9 mouse cellular contexts compared by ENCODE assay signal in genomic region chr15:11742346-11742729, GRCm38 (mm10).
DNase-seq lines count a peak whose midpoint lies in the region; ATAC-seq and TF ChIP-seq lines count a peak whose summit lies in the region.
"Had no signal": no experiment of that assay in that cellular context is flagged by ENCODE, and none has a peak within 500 bp of the region (broad histone marks: within the 10 kb centered on the region; RNA-seq: fewer than 3 reads in every experiment).

No protein-coding gene starts in this region.

- no peak for ATAC-seq in kidney, postnatal 0 days (replicated peaks; ENCODE audit: low FRiP score, low read depth)
- ATAC-seq in forebrain, embryonic 14.5 days, result peak; percentile 40; the same call in 1 of the 2 replicates
- ATAC-seq in limb, embryonic 11.5 days (ENCODE audit: insufficient number of reproducible peaks, low FRiP score, low TSS enrichment, low read depth), result no peak

- no peak for DNase-seq in kidney, postnatal 0 days (ENCODE audit: low spot score)
- DNase-seq in kidney, postnatal 25 days, result no peak
- DNase-seq in forebrain, embryonic 14.5 days (ENCODE audit: low spot score), result peak; percentile 19
- DNase-seq in limb, embryonic 11.5 days (ENCODE audit: low spot score), result peak; percentile 34
- peak; percentile 26 for DNase-seq in neural tube, embryonic 10.5 days (ENCODE audit: extremely low spot score, low spot score)
- DNase-seq in ovary, adult 18-20 months (ENCODE audit: low spot score), result no peak
- DNase-seq in spleen, postnatal 10 days (ENCODE audit: low spot score in 2 of 2), result no peak
- DNase-seq in layer of hippocampus, adult 18-20 months (ENCODE audit: low spot score in 2 of 2), result no peak
- DNase-seq: cerebellum, adult 9-11 months had no signal

- WGBS in kidney, postnatal 0 days, result 36% methylated on average over 6 of the region's 6 CpGs
- 4% methylated on average over 6 of the region's 6 CpGs for WGBS in forebrain, embryonic 14.5 days
- WGBS in limb, embryonic 11.5 days, result 11% methylated on average over 6 of the region's 6 CpGs

- H3K4me1 ChIP-seq in kidney, postnatal 0 days (replicated peaks; ENCODE audit: insufficient read depth, low read length), result 0 out of 2 replicates have a peak, but pooled peaks cover 6% of the 10 kb centered on the region
- H3K4me1 ChIP-seq in forebrain, embryonic 14.5 days (ENCODE audit: control insufficient read depth, insufficient read depth, low read length), result peaks cover 8% of the 10 kb centered on the region
- peaks cover 8% of the 10 kb centered on the region; the same call in 1 of the 2 replicates for H3K4me1 ChIP-seq in limb, embryonic 11.5 days (ENCODE audit: control insufficient read depth, insufficient read depth, low read length)

- no peaks in the 10 kb centered on the region for H3K9me3 ChIP-seq in kidney, postnatal 0 days (replicated peaks; ENCODE audit: low read length)
- no peaks in the 10 kb centered on the region for H3K9me3 ChIP-seq in forebrain, embryonic 14.5 days (replicated peaks; ENCODE audit: control insufficient read depth, low read length)
- H3K9me3 ChIP-seq in limb, embryonic 11.5 days (ENCODE audit: control insufficient read depth, low read length), result no peaks in the 10 kb centered on the region

- peak overlapping the region; percentile 34; the same call in 1 of the 2 replicates for H3K4me2 ChIP-seq in kidney, postnatal 0 days (ENCODE audit: low read length)
- peak overlapping the region; percentile 42 for H3K4me2 ChIP-seq in forebrain, embryonic 14.5 days (ENCODE audit: low read length)
- peak overlapping the region; percentile 13; the same call in 1 of the 2 replicates for H3K4me2 ChIP-seq in limb, embryonic 11.5 days (ENCODE audit: low read depth, severe bottlenecking)

- H3K36me3 ChIP-seq in kidney, postnatal 0 days (ENCODE audit: insufficient read depth, low read length), result no peaks in the 10 kb centered on the region
- H3K36me3 ChIP-seq in forebrain, embryonic 14.5 days (ENCODE audit: control insufficient read depth, insufficient read depth, low read length), result no peaks in the 10 kb centered on the region
- H3K36me3 ChIP-seq in limb, embryonic 11.5 days (ENCODE audit: control insufficient read depth, insufficient read depth, low read length), result no peaks in the 10 kb centered on the region

- no peak overlapping the region for H3K9ac ChIP-seq in kidney, postnatal 0 days (ENCODE audit: low read depth, low read length)
- peak overlapping the region; percentile 4; the same call in 1 of the 2 replicates for H3K9ac ChIP-seq in forebrain, embryonic 14.5 days (ENCODE audit: low read length)
- no peak overlapping the region for H3K9ac ChIP-seq in limb, embryonic 11.5 days (ENCODE audit: low read length)

- H3K4me3 ChIP-seq in kidney, postnatal 0 days (replicated peaks; ENCODE audit: low read depth, low read length), result no peak overlapping the region
- no peak overlapping the region for H3K4me3 ChIP-seq in forebrain, embryonic 14.5 days (ENCODE audit: low read depth, low read length)
- H3K4me3 ChIP-seq in limb, embryonic 11.5 days (ENCODE audit: low read depth, low read length), result no peak overlapping the region

- no peak for TF ChIP-seq CTCF in kidney, postnatal 0 days (IDR thresholded peaks at IDR 0.05; ENCODE audit: low read depth)

- no peaks in the 10 kb centered on the region for H3K27me3 ChIP-seq in kidney, postnatal 0 days (ENCODE audit: insufficient read depth, low read length)
- no peaks in the 10 kb centered on the region for H3K27me3 ChIP-seq in forebrain, embryonic 14.5 days (replicated peaks; ENCODE audit: control insufficient read depth, insufficient read depth, low read length)
- peaks cover 3% of the 10 kb centered on the region; the same call in 1 of the 2 replicates for H3K27me3 ChIP-seq in limb, embryonic 11.5 days (ENCODE audit: control insufficient read depth, insufficient read depth, low read length)

- H3K27ac ChIP-seq in kidney, postnatal 0 days, result no peak overlapping the region; the same call in 1 of the 2 replicates
- H3K27ac ChIP-seq in forebrain, embryonic 14.5 days (ENCODE audit: low read depth, low read length), result no peak overlapping the region
- no peak overlapping the region for H3K27ac ChIP-seq in limb, embryonic 11.5 days (replicated peaks; ENCODE audit: low read depth, low read length)

Comparison
In these comparisons a context has a peak if more than half of its experiments do, and no peak if none do; other contexts are left out.
1. DNase-seq: peak in forebrain, embryonic 14.5 days (single experiment), limb, embryonic 11.5 days (single experiment) and neural tube, embryonic 10.5 days (single experiment); none in kidney, postnatal 0 days (single experiment), kidney, postnatal 25 days (0 of 2), ovary, adult 18-20 months (single experiment), spleen, postnatal 10 days (0 of 2) and layer of hippocampus, adult 18-20 months (0 of 2).
2. Peak in every context shown above with its lines, with median percentiles within 50 percentile points of each other: H3K4me2 ChIP-seq.